Mouse (Mus musculus) hematopoietic multipotent progenitor cell, adult 10-12 weeks (in vitro differentiated cells): Measurements from ENCODE around the gene Tmco3. TPM values are rescaled to one million over a fixed set of nuclear protein-coding genes. Genes with fewer than 3 reads are reported as not detected.

Experiments
- polyA plus RNA-seq: library from polyadenylated mRNA; stranded (reverse); fragments of >175 nt; gene quantifications from 2 replicates; pipeline ENCODE4 v1.2.3, GENCODE M21; 2012; ENCODE audit warnings: low replicate concordance

Gene Tmco3
- 4.0 and 12.9 TPM in 2 replicates for polyA plus RNA-seq

GRCm38 (mm10) chr8:13287692-13288623 is at the start of gene Tmco3, which contains the start of gene Dcun1d2:
Gene Tmco3, plus strand, starts transcription at chr8:13288190.
Gene Dcun1d2, minus strand, starts transcription at chr8:13288131.

GRCm38 (mm10) chr8:13254019-13254418 is 34.0 kb upstream of the Tmco3 start, which contains the start of gene Adprhl1:
Gene Adprhl1, minus strand, starts transcription at chr8:13254162.

GRCm38 (mm10) chr8:13338255-13338860 is 50.4 kb downstream of the Tmco3 start, which contains the start of gene Tfdp1:
Gene Tfdp1, plus strand, starts transcription at chr8:13338751.

Other genes starting within 250 kb of the Tmco3 start
- gene Proz, start 227.3 kb upstream of the Tmco3 start, polyA plus RNA-seq = 0.10 TPM in 1 of 2 replicates, not detected in the other
- 7.1 and 13.0 TPM in 2 replicates for gene Pcid2, start 182.7 kb upstream of the Tmco3 start, polyA plus RNA-seq
- gene Cul4a, start 182.6 kb upstream of the Tmco3 start, polyA plus RNA-seq = 20.2 and 40.9 TPM in 2 replicates
- 187 and 252 TPM in 2 replicates for gene Lamp1, start 129.0 kb upstream of the Tmco3 start, polyA plus RNA-seq
- 0.21 and 0.47 TPM in 2 replicates for gene Grtp1, start 87.6 kb upstream of the Tmco3 start, polyA plus RNA-seq
- gene Adprhl1, start 34.0 kb upstream of the Tmco3 start, polyA plus RNA-seq = 0.04 and 0.10 TPM in 2 replicates
- 1.5 and 4.7 TPM in 2 replicates for gene Dcun1d2, start 59 bp upstream of the Tmco3 start, polyA plus RNA-seq
- 3.2 and 14.8 TPM in 2 replicates for gene Tfdp1, start 50.6 kb downstream of the Tmco3 start, polyA plus RNA-seq
- not detected in 2 replicates for gene Atp4b, start 108.6 kb downstream of the Tmco3 start, polyA plus RNA-seq
- not detected in 2 replicates for gene Grk1, start 116.9 kb downstream of the Tmco3 start, polyA plus RNA-seq
- not detected in 2 replicates for gene Tmem255b, start 147.0 kb downstream of the Tmco3 start, polyA plus RNA-seq
- 3.1 and 4.4 TPM in 2 replicates for gene Gas6, start 206.3 kb downstream of the Tmco3 start, polyA plus RNA-seq